In the genomic region with DNA sequence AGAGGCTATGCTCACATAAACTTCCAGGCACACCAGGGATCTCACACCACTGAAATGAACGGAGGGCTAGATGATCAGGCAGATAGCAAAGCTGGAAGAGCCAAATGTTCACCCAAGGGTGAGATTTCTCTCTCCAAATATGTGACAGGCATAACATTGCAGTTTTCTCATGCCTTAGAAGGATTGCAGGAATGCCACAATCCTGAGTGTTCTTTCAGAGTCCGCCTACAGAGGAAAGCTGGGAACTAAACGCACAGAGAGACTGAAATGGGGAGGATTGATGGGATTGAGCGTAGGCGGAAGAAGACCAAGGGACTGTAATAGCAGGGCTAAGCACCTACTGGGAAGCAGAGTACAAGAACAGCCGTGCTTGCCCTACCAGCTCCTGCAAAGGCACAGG, we compare ENCODE assay signal across 20 mouse cellular contexts.
DNase-seq lines count a peak whose midpoint lies in the region; ATAC-seq and TF ChIP-seq lines count a peak whose summit lies in the region.
"Had no signal": no experiment of that assay in that cellular context is flagged by ENCODE, and none has a peak within 500 bp of the region (broad histone marks: within the 10 kb centered on the region; RNA-seq: fewer than 3 reads in every experiment).

No protein-coding gene starts in this region.

- no peak overlapping the region for H3K9ac ChIP-seq in hindbrain, postnatal 0 days (replicated peaks; ENCODE audit: low read length)
- no peak overlapping the region for H3K9ac ChIP-seq in midbrain, embryonic 15.5 days
- H3K9ac ChIP-seq in midbrain, embryonic 14.5 days (replicated peaks; ENCODE audit: low read length): no peak overlapping the region
- H3K9ac ChIP-seq in intestine, embryonic 16.5 days (ENCODE audit: low read depth, low read length): no peak overlapping the region
- no peak overlapping the region for H3K9ac ChIP-seq in kidney, embryonic 16.5 days (replicated peaks; ENCODE audit: low read length)
- H3K9ac ChIP-seq: forebrain, embryonic 13.5 days; hindbrain, embryonic 15.5 days had no signal

- no peak overlapping the region for H3K4me3 ChIP-seq in hindbrain, postnatal 0 days (ENCODE audit: low read length)
- no peak overlapping the region for H3K4me3 ChIP-seq in hindbrain, embryonic 10.5 days
- H3K4me3 ChIP-seq in midbrain, embryonic 15.5 days: no peak overlapping the region
- H3K4me3 ChIP-seq in midbrain, embryonic 14.5 days (replicated peaks; ENCODE audit: low read depth, low read length): no peak overlapping the region
- H3K4me3 ChIP-seq in intestine, embryonic 16.5 days (ENCODE audit: low read length): no peak overlapping the region
- no peak overlapping the region for H3K4me3 ChIP-seq in kidney, embryonic 16.5 days (ENCODE audit: low read length)
- H3K4me3 ChIP-seq: forebrain, embryonic 13.5 days; gastrocnemius, adult 2 months; heart, embryonic 10.5 days; hindbrain, embryonic 15.5 days; megakaryocyte, embryonic 14.5 days had no signal

- H3K4me1 ChIP-seq in hindbrain, postnatal 0 days (ENCODE audit: insufficient read depth, low read length): no peaks in the 10 kb centered on the region
- H3K4me1 ChIP-seq in hindbrain, embryonic 10.5 days (replicated peaks): no peaks in the 10 kb centered on the region
- H3K4me1 ChIP-seq in midbrain, embryonic 15.5 days: peaks cover 14% of the 10 kb centered on the region
- H3K4me1 ChIP-seq in midbrain, embryonic 14.5 days (ENCODE audit: control insufficient read depth, insufficient read depth, low read length): 0 out of 2 replicates have a peak, but pooled peaks cover 5% of the 10 kb centered on the region
- no peaks in the 10 kb centered on the region for H3K4me1 ChIP-seq in intestine, embryonic 16.5 days (ENCODE audit: control insufficient read depth, insufficient read depth, low read length)
- H3K4me1 ChIP-seq in kidney, embryonic 16.5 days (ENCODE audit: insufficient read depth, low read length): no peaks in the 10 kb centered on the region
- H3K4me1 ChIP-seq: heart, embryonic 10.5 days had no signal

- 0 out of 2 replicates have a peak, but pooled peaks have one; percentile 29 for ATAC-seq in hindbrain, postnatal 0 days
- ATAC-seq in midbrain, embryonic 15.5 days (replicated peaks): 0 out of 2 replicates have a peak, but pooled peaks have one; percentile 11
- ATAC-seq in midbrain, embryonic 14.5 days (ENCODE audit: low FRiP score, low TSS enrichment): no peak
- ATAC-seq in intestine, embryonic 16.5 days: no peak
- no peak for ATAC-seq in kidney, embryonic 16.5 days (ENCODE audit: low FRiP score, low TSS enrichment)
- ATAC-seq: forebrain, embryonic 13.5 days had no signal

- WGBS in hindbrain, postnatal 0 days: 64% methylated on average over 6 of the region's 6 CpGs
- WGBS in hindbrain, embryonic 10.5 days: 78% methylated on average over 6 of the region's 6 CpGs
- WGBS in midbrain, embryonic 15.5 days: 73% methylated on average over 6 of the region's 6 CpGs
- 77% methylated on average over 6 of the region's 6 CpGs for WGBS in midbrain, embryonic 14.5 days
- 61% methylated on average over 6 of the region's 6 CpGs for WGBS in intestine, embryonic 16.5 days
- 70% methylated on average over 6 of the region's 6 CpGs for WGBS in kidney, embryonic 16.5 days

- H3K36me3 ChIP-seq in hindbrain, postnatal 0 days (ENCODE audit: insufficient read depth, low read length): no peaks in the 10 kb centered on the region
- no peaks in the 10 kb centered on the region for H3K36me3 ChIP-seq in hindbrain, embryonic 10.5 days
- H3K36me3 ChIP-seq in midbrain, embryonic 15.5 days (replicated peaks): no peaks in the 10 kb centered on the region
- no peaks in the 10 kb centered on the region for H3K36me3 ChIP-seq in midbrain, embryonic 14.5 days (ENCODE audit: control insufficient read depth, insufficient read depth, low read length)
- no peaks in the 10 kb centered on the region for H3K36me3 ChIP-seq in intestine, embryonic 16.5 days (ENCODE audit: control insufficient read depth, insufficient read depth, low read length)
- H3K36me3 ChIP-seq in kidney, embryonic 16.5 days (ENCODE audit: insufficient read depth, low read length): no peaks in the 10 kb centered on the region
- H3K36me3 ChIP-seq: heart, embryonic 10.5 days; hindbrain, embryonic 15.5 days had no signal

- H3K4me2 ChIP-seq in hindbrain, postnatal 0 days (ENCODE audit: low read depth, low read length): no peak overlapping the region
- H3K4me2 ChIP-seq in midbrain, embryonic 15.5 days: no peak overlapping the region
- no peak overlapping the region for H3K4me2 ChIP-seq in midbrain, embryonic 14.5 days (ENCODE audit: low read length)
- no peak overlapping the region for H3K4me2 ChIP-seq in intestine, embryonic 16.5 days (ENCODE audit: low read depth, low read length)
- H3K4me2 ChIP-seq in kidney, embryonic 16.5 days (replicated peaks; ENCODE audit: low read depth, low read length): no peak overlapping the region
- H3K4me2 ChIP-seq: forebrain, embryonic 13.5 days; hindbrain, embryonic 15.5 days had no signal

- no peak for DNase-seq in hindbrain, postnatal 0 days (ENCODE audit: low spot score)
- DNase-seq in hindbrain, embryonic 10.5 days (ENCODE audit: low spot score): no peak
- no peak for DNase-seq in midbrain, embryonic 14.5 days
- DNase-seq in brain, adult 2 months (ENCODE audit: low read depth, low spot score): peak; percentile 91
- peak; percentile 38 to 68 for DNase-seq in frontal cortex, postnatal 36 days (ENCODE audit: low spot score in 2 of 2)
- DNase-seq: cerebellum, adult 8-10 months; gastrocnemius, adult 2 months; heart, postnatal 10 days; kidney, adult 11 months; liver; thymus, adult 18-20 months; thymus, postnatal 4 days had no signal

- no peaks in the 10 kb centered on the region for H3K27me3 ChIP-seq in hindbrain, postnatal 0 days (ENCODE audit: insufficient read depth, low read length)
- H3K27me3 ChIP-seq in hindbrain, embryonic 10.5 days (ENCODE audit: insufficient read depth, poor library complexity, severe bottlenecking): no peaks in the 10 kb centered on the region
- no peaks in the 10 kb centered on the region for H3K27me3 ChIP-seq in midbrain, embryonic 15.5 days (replicated peaks)
- no peaks in the 10 kb centered on the region for H3K27me3 ChIP-seq in midbrain, embryonic 14.5 days (ENCODE audit: control insufficient read depth, insufficient read depth, low read length)
- H3K27me3 ChIP-seq in intestine, embryonic 16.5 days (replicated peaks; ENCODE audit: control insufficient read depth, insufficient read depth, low read length): no peaks in the 10 kb centered on the region
- H3K27me3 ChIP-seq in kidney, embryonic 16.5 days (ENCODE audit: insufficient read depth, low read length): no peaks in the 10 kb centered on the region
- H3K27me3 ChIP-seq: forebrain, embryonic 13.5 days; hindbrain, embryonic 15.5 days had no signal

- H3K27ac ChIP-seq in hindbrain, postnatal 0 days: no peak overlapping the region
- H3K27ac ChIP-seq in hindbrain, embryonic 10.5 days: no peak overlapping the region
- H3K27ac ChIP-seq in midbrain, embryonic 15.5 days: no peak overlapping the region
- no peak overlapping the region; the same call in 1 of the 2 replicates for H3K27ac ChIP-seq in midbrain, embryonic 14.5 days (replicated peaks; ENCODE audit: low read depth, low read length)
- no peak overlapping the region for H3K27ac ChIP-seq in intestine, embryonic 16.5 days (ENCODE audit: low read length)
- no peak overlapping the region for H3K27ac ChIP-seq in kidney, embryonic 16.5 days (ENCODE audit: low read length)
- H3K27ac ChIP-seq: forebrain, embryonic 13.5 days; gastrocnemius, adult 2 months; heart, embryonic 10.5 days; hindbrain, embryonic 15.5 days; kidney, postnatal 0 days had no signal

- H3K9me3 ChIP-seq in hindbrain, postnatal 0 days (ENCODE audit: low read length): no peaks in the 10 kb centered on the region
- H3K9me3 ChIP-seq in hindbrain, embryonic 10.5 days: no peaks in the 10 kb centered on the region
- no peaks in the 10 kb centered on the region for H3K9me3 ChIP-seq in midbrain, embryonic 15.5 days
- H3K9me3 ChIP-seq in midbrain, embryonic 14.5 days (ENCODE audit: control insufficient read depth, low read length): no peaks in the 10 kb centered on the region
- H3K9me3 ChIP-seq in intestine, embryonic 16.5 days (ENCODE audit: control insufficient read depth, low read length): no peaks in the 10 kb centered on the region
- no peaks in the 10 kb centered on the region for H3K9me3 ChIP-seq in kidney, embryonic 16.5 days (ENCODE audit: low read length)
- H3K9me3 ChIP-seq: forebrain, embryonic 13.5 days; heart, embryonic 10.5 days; hindbrain, embryonic 15.5 days; megakaryocyte, embryonic 14.5 days had no signal

- TF ChIP-seq CTCF in hindbrain, postnatal 0 days (IDR thresholded peaks at IDR 0.05; ENCODE audit: low read depth): no peak

Comparison
In these comparisons a context has a peak if more than half of its experiments do, and no peak if none do; other contexts are left out.
1. ATAC-seq: peak in hindbrain, postnatal 0 days (single experiment) and midbrain, embryonic 15.5 days (single experiment); none in midbrain, embryonic 14.5 days (single experiment), intestine, embryonic 16.5 days (single experiment) and kidney, embryonic 16.5 days (single experiment).
2. DNase-seq: peak in brain, adult 2 months (single experiment) and frontal cortex, postnatal 36 days (2 of 2); none in hindbrain, postnatal 0 days (single experiment), hindbrain, embryonic 10.5 days (single experiment) and midbrain, embryonic 14.5 days (single experiment).